Mouse (Mus musculus): ENCODE data around the gene Msi2. TPM values are rescaled to one million over a fixed set of nuclear protein-coding genes. Genes with fewer than 3 reads are reported as not detected.
A peak's percentile ranks its signal among the peaks of the same experiment; 100 is the strongest.

The Msi2 gene
- polyA plus RNA-seq, 1 experiment from 2014 or later: 24.5 TPM

DNA sequence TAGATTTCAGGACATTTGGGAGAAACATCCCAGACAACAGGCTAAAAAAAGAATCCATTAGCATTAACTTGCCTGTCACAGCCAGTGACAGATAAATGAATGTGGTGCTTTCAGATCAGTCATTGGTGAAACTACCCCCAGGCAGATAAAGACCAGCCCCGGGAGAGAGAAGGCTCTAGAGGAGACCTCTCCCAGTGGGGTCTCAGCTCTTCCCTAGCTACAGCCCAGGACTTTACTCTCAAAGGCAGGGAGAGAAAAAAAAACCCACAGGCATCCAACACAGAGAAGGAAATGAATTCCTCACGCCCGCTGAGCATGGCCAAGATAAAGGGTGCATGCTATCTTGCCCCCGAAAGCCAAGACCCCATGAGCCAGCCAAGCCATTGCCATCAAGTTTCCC, 15.1 kb downstream of the Msi2 start:
- H3K9ac ChIP-seq (ENCODE audit: low read depth, low read length): no peak overlapping the region
- DNase-seq (ENCODE audit: low spot score) (no peak), ATAC-seq (replicated peaks; ENCODE audit: low FRiP score, low read depth) (no peak)
- H3K4me2 ChIP-seq (ENCODE audit: low read length): no peak overlapping the region
- H3K27me3 ChIP-seq (ENCODE audit: insufficient read depth, low read length): no peaks in the 10 kb centered on the region
- no peak overlapping the region for H3K4me3 ChIP-seq (replicated peaks; ENCODE audit: low read depth, low read length)
- H3K4me1 ChIP-seq (replicated peaks; ENCODE audit: insufficient read depth, low read length): peaks cover 18% of the 10 kb centered on the region
- H3K36me3 ChIP-seq (ENCODE audit: insufficient read depth, low read length): peaks cover 40% of the 10 kb centered on the region
- TF ChIP-seq CTCF (IDR thresholded peaks at IDR 0.05; ENCODE audit: low read depth): no peak
- WGBS: 35% methylated on average over 4 of the region's 4 CpGs
- H3K9me3 ChIP-seq (replicated peaks; ENCODE audit: low read length): no peaks in the 10 kb centered on the region
- H3K27ac ChIP-seq: no peak overlapping the region

DNA sequence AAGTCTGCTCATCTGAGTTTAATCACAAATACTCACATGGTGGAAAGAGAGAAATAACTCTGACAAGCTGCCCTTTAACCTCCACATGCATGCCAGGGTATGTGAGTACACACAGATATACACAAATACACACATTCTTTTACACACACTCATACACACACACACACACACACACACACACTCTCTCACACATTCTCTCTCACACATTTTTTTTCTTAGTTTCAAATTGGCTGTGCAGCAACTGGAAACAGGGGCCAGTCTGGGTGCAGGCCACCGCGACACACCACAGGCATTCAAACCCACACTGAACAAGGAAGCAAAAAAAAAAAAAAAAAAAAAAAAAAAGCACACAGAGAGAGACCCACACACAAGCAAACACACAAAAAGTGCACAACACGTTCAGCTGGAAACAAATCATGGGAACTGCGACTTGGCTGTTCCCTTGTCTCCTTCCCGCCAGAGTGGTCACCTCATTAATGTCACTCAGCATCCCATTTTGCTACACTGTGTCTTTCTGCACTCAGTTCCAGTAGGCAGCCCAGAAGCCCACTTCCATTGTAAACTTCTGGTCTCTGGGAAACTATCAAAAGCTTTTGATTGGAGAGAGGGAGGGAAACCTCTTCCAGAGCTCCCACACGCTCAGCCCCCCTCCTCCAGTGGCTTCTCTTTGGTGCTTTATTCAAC, 16.2 kb downstream of the Msi2 start:
- ATAC-seq (replicated peaks; ENCODE audit: low FRiP score, low read depth) (no peak), DNase-seq (ENCODE audit: low spot score) (peak; percentile 67)
- Histone ChIP-seq H3K9me3 (replicated peaks; ENCODE audit: low read length) (no peaks in the 10 kb centered on the region), H3K4me1 (replicated peaks; ENCODE audit: insufficient read depth, low read length) (peaks cover 23% of the 10 kb centered on the region), H3K4me2 (ENCODE audit: low read length) (no peak overlapping the region), H3K4me3 (replicated peaks; ENCODE audit: low read depth, low read length) (no peak overlapping the region), H3K27me3 (ENCODE audit: insufficient read depth, low read length) (no peaks in the 10 kb centered on the region), H3K36me3 (ENCODE audit: insufficient read depth, low read length) (peaks cover 40% of the 10 kb centered on the region), H3K9ac (ENCODE audit: low read depth, low read length) (no peak overlapping the region), H3K27ac (peak overlapping the region; percentile 36; the same call in 1 of the 2 replicates)
- 34% methylated on average over 6 of the region's 6 CpGs for WGBS
- no peak for TF ChIP-seq CTCF (IDR thresholded peaks at IDR 0.05; ENCODE audit: low read depth)

DNA sequence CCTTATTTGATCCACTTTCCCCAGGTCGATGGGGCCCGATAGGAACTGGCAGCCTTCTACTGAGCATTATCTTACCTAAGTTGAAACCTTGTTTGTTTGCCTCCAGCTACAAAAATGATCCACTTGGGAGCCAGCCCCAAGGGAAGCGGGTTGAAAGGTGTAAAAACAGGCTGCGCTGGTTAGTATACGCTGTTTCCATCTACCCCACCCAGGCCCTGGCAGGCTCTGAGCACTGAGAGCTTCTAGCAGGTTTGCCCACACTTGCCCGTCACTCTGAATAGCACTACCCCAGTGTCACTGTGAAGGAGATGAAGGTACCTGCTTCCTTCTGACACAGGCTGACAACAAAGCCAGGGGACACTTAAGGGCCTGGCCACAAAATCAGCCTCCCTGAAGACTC, 17.3 kb downstream of the Msi2 start:
- H3K4me3 ChIP-seq (replicated peaks; ENCODE audit: low read depth, low read length): no peak overlapping the region
- no peak overlapping the region for H3K9ac ChIP-seq (ENCODE audit: low read depth, low read length)
- H3K27ac ChIP-seq: no peak overlapping the region
- WGBS: 92% methylated on average over 6 of the region's 6 CpGs
- H3K27me3 ChIP-seq (ENCODE audit: insufficient read depth, low read length): no peaks in the 10 kb centered on the region
- H3K9me3 ChIP-seq (replicated peaks; ENCODE audit: low read length): no peaks in the 10 kb centered on the region
- H3K4me2 ChIP-seq (ENCODE audit: low read length): no peak overlapping the region
- H3K4me1 ChIP-seq (replicated peaks; ENCODE audit: insufficient read depth, low read length): peaks cover 15% of the 10 kb centered on the region
- DNase-seq (ENCODE audit: low spot score) (no peak), ATAC-seq (replicated peaks; ENCODE audit: low FRiP score, low read depth) (no peak)
- no peak for TF ChIP-seq CTCF (IDR thresholded peaks at IDR 0.05; ENCODE audit: low read depth)
- H3K36me3 ChIP-seq (ENCODE audit: insufficient read depth, low read length): peaks cover 33% of the 10 kb centered on the region

DNA sequence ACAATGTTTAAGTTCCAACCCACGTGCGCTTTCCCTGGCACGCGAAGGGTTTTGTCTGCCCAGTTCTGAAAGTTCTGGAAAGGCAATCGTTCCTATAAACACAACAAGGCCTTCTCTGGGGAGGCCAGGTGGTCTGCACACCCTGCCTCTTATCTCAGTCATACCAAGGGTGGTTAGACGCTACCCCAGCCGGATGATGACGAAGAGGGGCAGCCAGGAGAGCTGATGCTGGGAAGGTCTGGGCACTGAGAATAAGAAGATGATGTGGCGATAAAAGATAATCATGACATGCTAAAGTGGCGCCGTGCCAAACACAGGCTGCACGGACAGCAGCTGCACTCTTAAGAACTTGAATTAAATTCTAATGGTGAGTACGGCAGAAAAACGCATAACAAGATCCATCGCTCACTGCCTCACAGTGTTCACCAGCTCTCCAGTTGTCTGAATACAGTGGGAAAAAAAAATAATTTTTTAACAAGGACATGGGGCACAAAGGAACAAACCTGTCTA, 18.1 kb downstream of the Msi2 start:
- Histone ChIP-seq H3K27me3 (ENCODE audit: insufficient read depth, low read length) (no peaks in the 10 kb centered on the region), H3K36me3 (ENCODE audit: insufficient read depth, low read length) (peaks cover 25% of the 10 kb centered on the region), H3K27ac (no peak overlapping the region), H3K4me2 (ENCODE audit: low read length) (no peak overlapping the region), H3K4me1 (replicated peaks; ENCODE audit: insufficient read depth, low read length) (peaks cover 23% of the 10 kb centered on the region), H3K4me3 (replicated peaks; ENCODE audit: low read depth, low read length) (no peak overlapping the region), H3K9ac (ENCODE audit: low read depth, low read length) (no peak overlapping the region), H3K9me3 (replicated peaks; ENCODE audit: low read length) (no peaks in the 10 kb centered on the region)
- WGBS: 93% methylated on average over 15 of the region's 15 CpGs
- DNase-seq (ENCODE audit: low spot score) (no peak), ATAC-seq (replicated peaks; ENCODE audit: low FRiP score, low read depth) (no peak)
- TF ChIP-seq CTCF (IDR thresholded peaks at IDR 0.05; ENCODE audit: low read depth): no peak

DNA sequence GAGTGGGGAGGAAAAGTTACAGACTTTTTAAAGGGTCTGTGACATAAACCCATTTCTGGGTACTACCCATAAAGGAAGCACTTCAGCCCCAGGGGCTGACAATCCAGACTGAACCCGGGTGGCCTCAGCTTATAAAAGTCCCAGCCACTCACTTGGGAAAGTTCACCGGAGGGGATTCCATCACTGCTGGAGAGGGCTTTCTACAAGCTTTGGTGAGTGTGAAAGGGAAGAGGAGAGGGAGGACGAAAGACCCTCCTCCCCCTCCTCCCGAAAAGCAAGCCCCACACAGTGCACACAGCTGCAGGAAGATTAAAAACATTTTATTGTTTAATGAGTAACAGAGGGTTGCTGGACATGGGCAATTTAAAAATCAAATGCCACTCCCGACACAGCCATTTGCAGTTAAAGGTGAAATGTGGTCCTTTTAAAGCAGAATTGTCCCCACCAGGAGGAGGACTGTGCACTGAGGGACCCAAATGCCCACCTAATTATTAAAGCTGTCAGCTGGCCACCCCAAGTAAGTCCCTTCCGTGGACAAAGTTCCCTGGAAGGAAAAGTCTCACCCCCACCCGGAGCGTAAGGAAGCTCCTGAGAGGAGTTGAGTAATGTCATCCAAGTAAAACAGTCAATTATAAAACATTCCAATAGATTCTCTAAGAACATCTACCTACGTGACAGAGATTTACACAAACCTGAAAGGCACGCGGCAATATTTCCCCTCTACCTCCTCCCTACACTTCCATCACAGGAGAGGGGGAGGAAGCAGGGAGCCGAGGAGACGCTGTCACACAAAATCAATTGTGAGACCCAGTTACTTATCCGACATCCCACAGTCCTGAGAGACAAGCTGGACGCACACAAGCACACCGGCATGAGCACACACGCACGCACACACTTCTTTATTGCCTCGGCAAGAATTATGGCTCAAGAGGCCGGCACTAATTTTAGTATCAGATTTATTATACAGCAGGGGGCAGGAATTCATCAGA, 24.1 kb downstream of the Msi2 start:
- Histone ChIP-seq H3K4me2 (ENCODE audit: low read length) (peak overlapping the region; percentile 31), H3K4me3 (replicated peaks; ENCODE audit: low read depth, low read length) (no peak overlapping the region), H3K36me3 (ENCODE audit: insufficient read depth, low read length) (0 out of 2 replicates have a peak, but pooled peaks cover under 1% of the 10 kb centered on the region), H3K27ac (peak overlapping the region; percentile 60), H3K9me3 (replicated peaks; ENCODE audit: low read length) (no peaks in the 10 kb centered on the region), H3K4me1 (replicated peaks; ENCODE audit: insufficient read depth, low read length) (peaks cover 66% of the 10 kb centered on the region), H3K27me3 (ENCODE audit: insufficient read depth, low read length) (no peaks in the 10 kb centered on the region), H3K9ac (ENCODE audit: low read depth, low read length) (no peak overlapping the region)
- 11% methylated on average over 20 of the region's 20 CpGs for WGBS
- TF ChIP-seq CTCF (IDR thresholded peaks at IDR 0.05; ENCODE audit: low read depth): no peak
- ATAC-seq (replicated peaks; ENCODE audit: low FRiP score, low read depth) (no peak), DNase-seq (ENCODE audit: low spot score) (no peak)

Measured in kidney, postnatal 0 days (tissue).